Mouse (Mus musculus): ENCODE results near the gene Hoga1.
"Not testable (repeated sequence)": the region's sequence is repeated elsewhere in the genome, so short reads cannot be mapped to it uniquely, and the experiment has no call there.

The Hoga1 gene

GRCm38 (mm10) chr19:42068441-42069240 lies 23.2 kb downstream of the Hoga1 start:
- DNase-seq (ENCODE audit: low spot score) = no peak

GRCm38 (mm10) chr19:42069241-42069525 lies 23.8 kb downstream of the Hoga1 start:
- no peak for DNase-seq (ENCODE audit: low spot score)

- DNase-seq (ENCODE audit: low spot score) = no peak
These were observed 25.8 kb downstream of the Hoga1 start for GRCm38 (mm10) chr19:42071221-42071620.

- no peak for DNase-seq (ENCODE audit: low spot score)
These were observed 26.6 kb downstream of the Hoga1 start for GRCm38 (mm10) chr19:42071886-42072608.

GRCm38 (mm10) chr19:42072802-42073201 lies 27.4 kb downstream of the Hoga1 start:
- no peak for DNase-seq (ENCODE audit: low spot score)

- no peak for DNase-seq (ENCODE audit: low spot score)
These were observed 29.6 kb downstream of the Hoga1 start for GRCm38 (mm10) chr19:42075051-42075450.

- no peak for DNase-seq (ENCODE audit: low spot score)
These were observed 30.6 kb downstream of the Hoga1 start for GRCm38 (mm10) chr19:42075992-42076391.

GRCm38 (mm10) chr19:42078566-42078965 lies 33.2 kb downstream of the Hoga1 start:
- no peak for DNase-seq (ENCODE audit: low spot score)

GRCm38 (mm10) chr19:42079006-42079405 lies 33.6 kb downstream of the Hoga1 start:
- no peak for DNase-seq (ENCODE audit: low spot score)

- no peak for DNase-seq (ENCODE audit: low spot score)
These were observed 34.5 kb downstream of the Hoga1 start for GRCm38 (mm10) chr19:42079950-42080349.

GRCm38 (mm10) chr19:42080469-42080868 lies 35.1 kb downstream of the Hoga1 start:
- no peak for DNase-seq (ENCODE audit: low spot score)

GRCm38 (mm10) chr19:42081613-42082012 lies 36.2 kb downstream of the Hoga1 start:
- DNase-seq (ENCODE audit: low spot score) = not testable (repeated sequence)

GRCm38 (mm10) chr19:42085690-42086089 lies 40.3 kb downstream of the Hoga1 start:
- no peak for DNase-seq (ENCODE audit: low spot score)

GRCm38 (mm10) chr19:42086166-42086565 lies 40.8 kb downstream of the Hoga1 start, which contains the start of gene Morn4:
Morn4 (minus strand) TSS chr19:42086357.
- DNase-seq (ENCODE audit: low spot score) = peak; percentile 36

GRCm38 (mm10) chr19:42089103-42089747 lies 43.8 kb downstream of the Hoga1 start:
- peak; percentile 79 for DNase-seq (ENCODE audit: low spot score)

- peak; percentile 100 for DNase-seq (ENCODE audit: low spot score)
These were observed 44.6 kb downstream of the Hoga1 start, which contains the start of gene Pi4k2a for GRCm38 (mm10) chr19:42089748-42090595. Pi4k2a (plus strand) TSS chr19:42090470.

GRCm38 (mm10) chr19:42090637-42091141 lies 45.3 kb downstream of the Hoga1 start:
- DNase-seq (ENCODE audit: low spot score) = peak; percentile 39

- DNase-seq (ENCODE audit: low spot score) = no peak
These were observed 54.0 kb downstream of the Hoga1 start for GRCm38 (mm10) chr19:42099406-42099805.

GRCm38 (mm10) chr19:42104681-42105080 lies 59.3 kb downstream of the Hoga1 start:
- no peak for DNase-seq (ENCODE audit: low spot score)

- DNase-seq (ENCODE audit: low spot score) = no peak
These were observed 70.4 kb downstream of the Hoga1 start for GRCm38 (mm10) chr19:42115783-42116335.

- no peak for DNase-seq (ENCODE audit: low spot score)
These were observed 72.7 kb downstream of the Hoga1 start for GRCm38 (mm10) chr19:42118142-42118541.
